Mouse (Mus musculus) forebrain, embryonic 10.5 days (tissue): Measurements from ENCODE around the gene Dnajc2. TPM values are rescaled to one million over a fixed set of nuclear protein-coding genes. Genes with fewer than 3 reads are reported as not detected.

Source experiments
- DNase-seq: peaks from one replicate; pipeline ENCODE4 v3.0.0-alpha.2; 2017; ENCODE audit warnings: low spot score; ENCODE audit errors: extremely low spot score
- H3K27ac ChIP-seq: fragments of 300-500 bp; sonication (generic); 2 replicates; pipeline ENCODE4 v1.5.1; 2016; ENCODE audit warnings: mild to moderate bottlenecking
- H3K27me3 ChIP-seq: fragments of 300-500 bp; sonication (generic); 2 replicates; pipeline ENCODE4 v1.6.1; 2016; ENCODE audit warnings: mild to moderate bottlenecking; ENCODE audit not compliant: poor library complexity, severe bottlenecking
- H3K36me3 ChIP-seq: fragments of 300-500 bp; sonication (generic); replicated peaks from 2 replicates; pipeline ENCODE4 v1.6.1; 2016; ENCODE audit warnings: mild to moderate bottlenecking, moderate library complexity
- H3K4me1 ChIP-seq: fragments of 300-500 bp; sonication (generic); 2 replicates; pipeline ENCODE4 v1.6.1; 2016
- H3K4me3 ChIP-seq: fragments of 300-500 bp; sonication (generic); 2 replicates; pipeline ENCODE4 v1.5.1; 2016; ENCODE audit warnings: mild to moderate bottlenecking, moderate library complexity
- H3K9me3 ChIP-seq: fragments of 300-500 bp; sonication (generic); 2 replicates; pipeline ENCODE4 v1.6.1; 2016; ENCODE audit warnings: mild to moderate bottlenecking, moderate library complexity
- WGBS: fragments of 180-500 bp; shearing (Covaris S2); methylation state at CpG from one replicate; pipeline ENCODE4 v1.1.7; 2016; 5-methylcytosine and 5-hydroxymethylcytosine counted together
- polyA plus RNA-seq: library from polyadenylated mRNA; unstranded; fragments of >200 nt; fragmentation: Nextera tagmentation; extraction: Ambion mirVana; gene quantifications from 2 replicates; pipeline ENCODE4 v1.2.1, GENCODE M21; 2016

Dnajc2 gene
- polyA plus RNA-seq, 1 experiment from 2014 or later, result 99.4 TPM

- no peaks in the 10 kb centered on the region for H3K9me3 ChIP-seq
- peak within 1 kb of the TSS; percentile 97 for H3K27ac ChIP-seq
- peaks cover 42% of the 10 kb centered on the region for H3K4me1 ChIP-seq
- H3K27me3 ChIP-seq, result no peaks in the 10 kb centered on the region
- peak within 1 kb of the TSS; percentile 90 for H3K4me3 ChIP-seq
- WGBS, result under 1% methylated on average over 42 of the region's 42 CpGs
- H3K36me3 ChIP-seq, result peaks cover 37% of the 10 kb centered on the region
- DNase-seq, result peak; percentile 87
Observed at GRCm38 (mm10) chr5:21736956-21737585, 48.0 kb downstream of the Dnajc2 start, which contains the start of gene Pmpcb. Pmpcb (plus strand) TSS chr5:21737141.

DNA sequence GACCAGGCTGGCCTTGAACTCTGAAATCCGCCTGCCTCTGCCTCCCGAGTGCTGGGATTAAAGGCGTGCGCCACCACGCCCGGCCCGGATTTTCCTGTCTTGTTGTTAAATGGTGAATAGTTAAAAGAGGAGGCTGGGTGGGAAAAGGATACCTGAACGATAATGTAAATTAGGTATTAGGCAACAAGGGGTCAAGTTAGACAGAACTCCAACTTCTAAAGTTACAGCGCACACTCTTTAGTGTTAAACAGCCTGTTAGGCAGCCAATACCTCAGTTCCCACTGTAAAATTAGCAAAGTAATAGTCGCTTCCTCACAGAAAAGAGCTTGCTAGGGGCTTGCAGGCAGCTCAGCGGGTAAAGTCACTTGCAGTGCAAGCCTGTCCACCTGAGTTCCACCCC lies 49.0 kb downstream of the Dnajc2 start:
- no peak overlapping the region for H3K4me3 ChIP-seq
- peaks cover 51% of the 10 kb centered on the region for H3K4me1 ChIP-seq
- peak overlapping the region; percentile 97; the same call in 1 of the 2 replicates for H3K27ac ChIP-seq
- H3K36me3 ChIP-seq, result peaks cover 27% of the 10 kb centered on the region
- 84% methylated on average over 11 of the region's 11 CpGs for WGBS
- no peaks in the 10 kb centered on the region for H3K9me3 ChIP-seq
- no peaks in the 10 kb centered on the region for H3K27me3 ChIP-seq
- no peak for DNase-seq

- WGBS, result 31% methylated on average over 10 of the region's 10 CpGs
- peak overlapping the region; percentile 89 for H3K27ac ChIP-seq
- H3K27me3 ChIP-seq, result no peaks in the 10 kb centered on the region
- peak overlapping the region; percentile 16; the same call in 1 of the 2 replicates for H3K4me3 ChIP-seq
- H3K9me3 ChIP-seq, result no peaks in the 10 kb centered on the region
- peak; percentile 42 for DNase-seq
- peaks cover 23% of the 10 kb centered on the region for H3K36me3 ChIP-seq
- H3K4me1 ChIP-seq, result peaks cover 56% of the 10 kb centered on the region
Observed at GRCm38 (mm10) chr5:21735584-21735983, 49.5 kb downstream of the Dnajc2 start.

GRCm38 (mm10) chr5:21735100-21735499 lies 50.0 kb downstream of the Dnajc2 start:
- Histone ChIP-seq H3K4me1 (peaks cover 59% of the 10 kb centered on the region), H3K27me3 (no peaks in the 10 kb centered on the region), H3K27ac (peak overlapping the region; percentile 89), H3K9me3 (no peaks in the 10 kb centered on the region), H3K36me3 (peaks cover 18% of the 10 kb centered on the region), H3K4me3 (peak overlapping the region; percentile 16; the same call in 1 of the 2 replicates)
- no peak for DNase-seq
- 89% methylated on average over 20 of the region's 20 CpGs for WGBS

- Histone ChIP-seq H3K27me3 (no peaks in the 10 kb centered on the region), H3K9me3 (no peaks in the 10 kb centered on the region), H3K27ac (peak overlapping the region; percentile 89), H3K4me3 (peak overlapping the region; percentile 19), H3K4me1 (peaks cover 53% of the 10 kb centered on the region), H3K36me3 (no peaks in the 10 kb centered on the region)
- peak; percentile 82 for DNase-seq
- 24% methylated on average over 8 of the region's 8 CpGs for WGBS
Observed at GRCm38 (mm10) chr5:21732930-21733329, 52.1 kb downstream of the Dnajc2 start.

- peak; percentile 43 for DNase-seq
- 52% methylated on average over 3 of the region's 3 CpGs for WGBS
- Histone ChIP-seq H3K4me1 (peaks cover 49% of the 10 kb centered on the region), H3K36me3 (no peaks in the 10 kb centered on the region), H3K27ac (peak overlapping the region; percentile 89), H3K4me3 (peak overlapping the region; percentile 19; the same call in 1 of the 2 replicates), H3K9me3 (no peaks in the 10 kb centered on the region), H3K27me3 (no peaks in the 10 kb centered on the region)
Observed at GRCm38 (mm10) chr5:21732177-21732911, 52.7 kb downstream of the Dnajc2 start.

DNA sequence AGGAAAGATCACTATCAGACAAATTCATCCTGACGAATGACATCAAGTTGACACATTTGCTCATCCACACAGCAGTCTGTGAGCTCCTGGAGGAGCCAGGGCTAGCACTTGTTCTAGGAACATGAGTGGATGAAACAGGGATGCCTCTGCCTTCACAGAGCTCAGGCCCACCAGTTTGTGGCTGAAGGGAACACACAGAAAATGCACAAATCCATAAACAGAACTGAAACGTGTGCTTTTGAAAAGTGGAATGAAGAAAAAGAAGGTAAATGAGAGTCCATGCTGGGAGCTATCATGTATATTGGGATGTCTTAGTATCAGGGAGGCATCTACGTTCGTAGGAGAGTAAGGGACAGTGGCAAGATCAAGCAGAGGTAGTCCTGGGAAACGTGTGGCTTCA lies 55.9 kb downstream of the Dnajc2 start:
- peaks cover 61% of the 10 kb centered on the region for H3K4me1 ChIP-seq
- H3K4me3 ChIP-seq, result no peak overlapping the region
- DNase-seq, result no peak
- H3K36me3 ChIP-seq, result no peaks in the 10 kb centered on the region
- WGBS, result 83% methylated on average over 5 of the region's 5 CpGs
- no peak overlapping the region for H3K27ac ChIP-seq
- H3K27me3 ChIP-seq, result no peaks in the 10 kb centered on the region
- no peaks in the 10 kb centered on the region for H3K9me3 ChIP-seq

DNA sequence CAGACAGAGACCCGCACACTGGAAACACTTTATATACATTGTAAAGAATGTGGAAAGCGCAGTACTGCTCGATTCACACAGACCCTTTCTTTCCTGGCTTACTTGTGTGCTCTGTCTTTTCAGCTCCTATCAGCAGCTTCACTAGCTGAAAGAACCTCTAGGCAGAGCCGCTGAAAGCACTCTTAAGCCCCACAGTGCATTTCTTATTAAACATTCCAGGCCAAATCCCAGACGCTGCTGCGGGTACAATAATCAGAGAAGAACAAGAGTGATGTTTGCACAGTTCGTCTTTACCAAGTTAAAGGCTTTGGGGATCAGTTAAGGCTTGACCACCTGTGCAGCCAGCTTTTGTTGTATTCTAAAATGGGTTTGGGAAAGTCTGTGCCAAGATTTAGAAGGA lies 60.2 kb downstream of the Dnajc2 start:
- Histone ChIP-seq H3K27me3 (no peaks in the 10 kb centered on the region), H3K9me3 (no peaks in the 10 kb centered on the region), H3K36me3 (no peaks in the 10 kb centered on the region), H3K4me3 (no peak overlapping the region), H3K4me1 (peaks cover 34% of the 10 kb centered on the region), H3K27ac (peak overlapping the region; percentile 83)
- peak; percentile 39 for DNase-seq
- WGBS, result 32% methylated on average over 7 of the region's 7 CpGs

DNA sequence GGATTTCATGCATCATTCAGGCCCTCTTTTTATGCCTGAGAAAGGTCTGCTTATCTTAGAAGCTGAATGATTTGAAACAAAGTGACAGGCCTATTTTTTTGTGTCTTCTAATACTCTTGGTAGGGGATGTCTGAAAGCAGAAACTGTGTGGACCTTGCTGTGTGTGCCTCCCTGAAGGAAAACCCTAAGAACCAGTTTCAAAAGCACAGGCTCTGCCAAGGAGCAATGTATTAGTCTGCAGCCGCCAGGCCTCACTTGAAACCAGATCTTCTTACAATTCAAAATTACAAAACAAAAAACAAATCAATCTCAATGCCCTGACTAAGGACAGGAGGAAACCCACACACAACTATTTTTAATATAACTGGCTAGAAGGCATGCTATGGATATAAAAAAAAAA lies 60.6 kb downstream of the Dnajc2 start:
- no peaks in the 10 kb centered on the region for H3K36me3 ChIP-seq
- WGBS, result 41% methylated on average over 1 of the region's 1 CpGs
- DNase-seq, result no peak

GRCm38 (mm10) chr5:21719209-21719608 lies 65.8 kb downstream of the Dnajc2 start:
- DNase-seq, result no peak
- Histone ChIP-seq H3K9me3 (no peaks in the 10 kb centered on the region), H3K27me3 (no peaks in the 10 kb centered on the region), H3K36me3 (no peaks in the 10 kb centered on the region), H3K4me3 (no peak overlapping the region), H3K27ac (no peak overlapping the region), H3K4me1 (peaks cover 12% of the 10 kb centered on the region)
- WGBS, result 94% methylated on average over 2 of the region's 2 CpGs

More for the DNA sequence above, 60.6 kb downstream of the Dnajc2 start:
- Histone ChIP-seq H3K9me3 (no peaks in the 10 kb centered on the region), H3K27ac (peak overlapping the region; percentile 83), H3K4me3 (no peak overlapping the region), H3K27me3 (no peaks in the 10 kb centered on the region), H3K4me1 (peaks cover 34% of the 10 kb centered on the region)

DNA sequence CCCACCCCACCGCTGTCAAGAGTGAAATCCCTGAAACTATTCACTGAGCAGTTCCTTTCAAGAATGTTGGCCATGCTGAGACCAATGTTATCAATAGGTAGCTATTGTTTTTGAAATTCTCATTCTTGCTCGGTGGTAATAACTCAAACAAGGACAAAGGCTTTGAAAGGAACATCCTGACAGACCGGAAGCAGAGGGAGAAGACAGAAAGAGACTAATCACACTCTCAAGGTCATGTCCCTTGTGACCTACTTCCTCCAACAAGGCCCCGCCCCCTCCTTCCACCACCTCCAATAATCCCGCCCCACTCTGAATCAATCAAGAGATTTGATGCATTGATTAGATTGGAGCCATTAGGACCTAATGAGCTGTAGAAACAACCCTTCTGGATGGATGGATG lies 66.5 kb downstream of the Dnajc2 start:
- no peak overlapping the region for H3K4me3 ChIP-seq
- peaks cover 6% of the 10 kb centered on the region for H3K4me1 ChIP-seq
- WGBS, result 94% methylated on average over 5 of the region's 5 CpGs

GRCm38 (mm10) chr5:21717165-21717715 lies 67.8 kb downstream of the Dnajc2 start:
- H3K27me3 ChIP-seq, result no peaks in the 10 kb centered on the region
- peaks cover 2% of the 10 kb centered on the region; the same call in 1 of the 2 replicates for H3K4me1 ChIP-seq
- H3K9me3 ChIP-seq, result no peaks in the 10 kb centered on the region

More for the DNA sequence above, 66.5 kb downstream of the Dnajc2 start:
- no peaks in the 10 kb centered on the region for H3K27me3 ChIP-seq
- peak overlapping the region; percentile 49; the same call in 1 of the 2 replicates for H3K27ac ChIP-seq
- DNase-seq, result no peak
- no peaks in the 10 kb centered on the region for H3K9me3 ChIP-seq
- no peaks in the 10 kb centered on the region for H3K36me3 ChIP-seq

DNA sequence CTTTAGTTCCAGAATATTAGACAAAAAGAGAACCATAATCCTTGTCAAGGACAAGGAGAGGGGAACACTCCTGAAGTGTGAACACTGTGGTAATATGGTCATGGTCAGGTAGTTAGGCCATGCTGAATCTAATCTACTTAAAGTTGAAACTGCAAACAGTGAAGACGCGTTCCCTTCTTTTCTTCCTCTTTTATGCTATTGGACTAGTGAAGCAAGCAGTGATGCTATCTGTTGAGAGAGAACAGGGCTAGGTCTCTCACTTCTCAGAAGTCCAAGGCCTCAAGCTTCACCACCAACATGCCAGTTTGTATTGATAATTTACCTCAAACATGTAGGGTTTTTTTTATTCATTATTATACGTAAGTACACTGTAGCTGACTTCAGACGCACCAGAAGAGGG lies 70.6 kb downstream of the Dnajc2 start:
- Histone ChIP-seq H3K4me3 (no peak overlapping the region), H3K36me3 (no peaks in the 10 kb centered on the region), H3K27ac (no peak overlapping the region), H3K27me3 (no peaks in the 10 kb centered on the region), H3K9me3 (no peaks in the 10 kb centered on the region), H3K4me1 (0 out of 2 replicates have a peak, but pooled peaks cover 2% of the 10 kb centered on the region)
- WGBS, result 91% methylated on average over 4 of the region's 4 CpGs
- DNase-seq, result no peak

More at GRCm38 (mm10) chr5:21717165-21717715, 67.8 kb downstream of the Dnajc2 start:
- WGBS, result 84% methylated on average over 10 of the region's 10 CpGs
- no peak overlapping the region for H3K4me3 ChIP-seq
- DNase-seq, result no peak
- no peaks in the 10 kb centered on the region for H3K36me3 ChIP-seq
- no peak overlapping the region; the same call in 1 of the 2 replicates for H3K27ac ChIP-seq
